Mouse (Mus musculus) CD4-positive, CD25-positive, alpha-beta regulatory T cell, adult 4 months (primary cell): Measurements from ENCODE around the gene Tmem129. TPM values are rescaled to one million over a fixed set of nuclear protein-coding genes. Genes with fewer than 3 reads are reported as not detected.

Experiments
- ATAC-seq: one replicate; pipeline ENCODE4 v1.8.0; 2017
- polyA plus RNA-seq, 2 experiments: library from polyadenylated mRNA; unstranded; fragments of 100-300 nt; shearing (Covaris generic); gene quantifications; one replicate each; pipeline ENCODE4 v1.2.1; 2017

Tmem129 gene
- polyA plus RNA-seq, 2 experiments from 2014 or later, result 33.7 to 42.9 TPM

DNA sequence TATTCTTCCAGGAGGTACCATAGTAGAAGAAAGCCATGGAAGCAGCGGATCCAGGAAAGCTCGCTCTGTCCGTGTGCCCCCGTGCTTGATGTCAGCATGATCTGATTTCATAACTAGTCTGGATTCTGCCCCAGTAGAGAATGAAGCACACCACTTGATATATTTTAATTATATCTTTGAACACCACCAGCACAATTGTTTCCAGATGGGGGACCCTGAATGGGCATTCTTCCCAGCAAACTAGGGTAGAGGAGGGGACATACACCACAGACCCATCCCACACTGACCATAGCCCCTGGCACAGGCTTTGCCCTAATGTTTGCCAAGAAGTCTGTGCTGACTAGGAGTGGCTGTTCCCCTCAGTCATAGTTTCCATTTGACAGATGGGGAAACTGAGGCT, 26.7 kb upstream of the Tmem129 start:
- no peak for ATAC-seq

DNA sequence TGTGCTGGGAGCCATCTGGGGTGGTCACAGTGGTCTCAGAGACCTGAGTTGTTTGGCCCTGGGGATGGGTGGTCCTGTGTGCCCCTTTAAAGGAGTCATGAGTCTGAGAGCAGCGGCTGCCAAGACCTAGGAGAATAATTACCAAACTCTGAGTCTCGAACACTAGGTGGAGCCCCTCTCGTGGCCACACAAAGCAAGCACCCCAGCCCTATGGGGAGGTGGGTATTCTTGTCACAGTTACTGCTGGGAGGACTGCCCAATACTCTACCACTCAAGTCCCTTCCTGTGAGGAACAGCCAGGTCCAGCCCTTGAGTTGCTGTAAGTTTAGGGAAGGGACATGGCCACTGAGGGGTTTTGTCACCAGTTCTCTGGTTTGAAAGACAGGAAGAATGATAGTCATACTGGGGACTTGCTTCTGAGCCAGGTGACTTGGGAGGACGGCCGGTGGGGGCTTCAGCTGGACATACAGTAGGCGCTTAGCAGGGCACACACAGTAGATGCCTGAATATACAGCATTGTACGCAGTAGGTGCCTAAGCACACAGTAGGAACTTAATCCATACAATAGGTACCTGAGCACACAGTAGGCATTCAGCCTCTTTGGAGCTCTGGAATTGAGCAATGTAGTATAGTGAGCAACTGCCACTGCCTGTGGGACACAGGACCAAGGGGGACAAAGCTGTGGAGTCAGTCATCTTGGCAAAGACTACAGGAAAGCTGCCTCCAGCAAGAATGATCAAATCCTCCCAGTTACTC, 25.9 kb upstream of the Tmem129 start:
- no peak for ATAC-seq

DNA sequence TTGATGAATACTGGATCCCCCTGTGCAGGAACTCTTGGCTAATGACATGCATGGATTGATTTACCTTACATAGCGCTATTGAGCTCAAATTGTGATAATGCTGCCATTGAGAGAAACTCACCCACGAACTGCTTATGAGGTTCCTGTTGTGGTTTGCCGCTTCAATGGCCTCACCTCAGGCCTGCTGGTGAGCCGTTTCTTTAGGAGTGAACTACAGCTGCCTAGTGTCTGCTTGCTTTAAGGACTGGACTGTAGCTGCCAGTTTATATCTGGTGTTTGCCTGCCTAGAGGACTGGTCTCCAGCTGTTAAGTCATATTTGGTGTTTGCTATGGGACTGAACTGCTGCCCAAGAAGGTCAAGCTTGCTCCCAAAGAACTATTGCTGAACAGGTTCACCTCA, 24.7 kb upstream of the Tmem129 start:
- no peak for ATAC-seq

DNA sequence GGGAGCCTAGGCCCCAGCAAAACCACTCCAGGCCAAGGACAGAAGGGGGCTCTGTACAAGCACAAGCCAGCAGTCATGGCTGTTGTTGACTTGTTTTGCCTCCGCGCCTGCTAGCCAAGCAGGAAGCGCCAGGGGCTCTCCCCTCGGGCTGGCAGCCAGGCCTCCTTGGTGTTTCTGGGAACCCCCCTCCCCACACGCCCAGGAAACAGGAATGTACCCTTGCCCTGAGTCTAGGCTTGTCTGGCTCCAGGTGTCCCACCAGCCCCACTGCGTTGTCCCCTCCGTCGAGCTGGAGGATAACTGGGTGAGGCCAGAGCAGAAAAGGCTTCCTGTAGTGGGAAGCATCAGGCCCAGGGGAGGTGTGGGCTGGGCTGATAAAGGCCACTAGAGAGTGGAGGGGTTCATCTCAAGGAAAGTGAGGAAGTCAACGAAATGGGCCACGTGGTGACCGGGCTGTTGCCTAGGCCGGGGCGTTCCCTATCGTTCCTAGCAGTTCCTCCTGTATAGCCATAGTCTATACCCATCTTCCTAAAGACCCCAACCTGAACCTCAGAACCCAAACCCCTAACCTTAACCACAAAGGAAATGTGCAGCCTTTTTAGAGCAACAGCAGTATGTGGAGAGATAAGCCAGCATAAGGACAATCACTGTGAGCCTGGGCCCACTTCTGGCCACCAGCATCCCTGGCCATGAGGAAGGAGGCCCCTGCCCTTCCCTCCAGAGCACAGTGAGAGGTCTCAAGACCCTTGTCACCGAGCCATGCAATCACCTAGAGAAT, 23.6 kb upstream of the Tmem129 start:
- ATAC-seq, result peak; percentile 74

DNA sequence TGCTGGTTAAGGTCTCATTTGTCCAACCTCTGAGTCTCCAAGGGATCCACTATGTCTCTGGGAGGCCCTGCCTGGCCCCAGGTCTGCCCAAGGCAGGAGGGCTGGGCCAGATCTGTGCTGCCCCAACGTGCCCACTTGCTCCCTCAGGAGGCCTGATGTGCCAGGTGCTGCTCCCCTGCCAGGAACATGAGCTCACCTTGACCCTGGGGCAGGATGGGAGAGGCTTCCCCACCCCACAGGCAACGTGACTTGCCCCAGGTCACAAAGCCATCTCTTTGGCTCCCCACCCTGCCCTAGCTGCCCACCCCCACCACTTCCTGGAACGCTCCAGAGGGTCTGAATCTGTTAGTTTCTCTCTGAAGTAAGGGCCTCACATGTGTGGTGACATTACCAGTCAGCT, 22.8 kb upstream of the Tmem129 start:
- no peak for ATAC-seq

DNA sequence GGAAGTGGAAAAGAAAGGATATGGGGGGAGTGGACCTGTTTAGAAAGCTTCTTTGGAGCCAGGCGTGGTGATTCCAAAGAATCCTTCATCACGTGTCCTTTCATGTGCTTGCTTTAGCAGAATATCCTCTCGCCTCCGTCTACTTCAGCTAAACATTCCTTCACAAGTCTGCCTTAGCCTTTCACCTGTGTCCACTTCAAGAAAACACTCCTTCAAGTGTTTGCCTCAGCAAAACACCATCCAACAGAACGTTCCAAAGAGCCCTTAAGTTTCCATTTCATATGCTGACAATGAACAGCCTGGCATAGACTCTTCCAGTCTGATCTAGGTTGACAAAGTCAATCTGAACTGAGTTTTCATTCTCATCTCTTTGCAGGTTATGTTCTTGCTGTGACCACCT, 20.0 kb upstream of the Tmem129 start:
- ATAC-seq, result no peak

DNA sequence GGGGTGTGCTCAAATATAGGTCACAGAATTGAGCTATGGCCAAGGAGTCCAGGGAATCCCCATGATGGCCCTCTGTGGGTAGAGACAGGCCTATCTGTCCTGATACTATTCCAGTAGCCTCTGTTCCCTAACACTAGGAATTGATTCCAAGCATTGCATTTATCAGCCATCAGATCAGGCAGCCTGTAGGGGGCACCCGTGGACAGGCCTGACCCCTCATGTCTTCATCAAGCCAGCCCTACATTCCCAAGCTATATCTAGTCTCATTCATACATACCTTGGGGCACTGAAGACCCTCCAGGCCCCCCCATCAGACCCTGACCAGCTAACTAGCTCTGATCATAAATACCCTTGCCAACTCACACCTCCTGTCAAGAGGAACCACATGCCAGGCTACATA, 17.7 kb upstream of the Tmem129 start:
- ATAC-seq, result no peak

DNA sequence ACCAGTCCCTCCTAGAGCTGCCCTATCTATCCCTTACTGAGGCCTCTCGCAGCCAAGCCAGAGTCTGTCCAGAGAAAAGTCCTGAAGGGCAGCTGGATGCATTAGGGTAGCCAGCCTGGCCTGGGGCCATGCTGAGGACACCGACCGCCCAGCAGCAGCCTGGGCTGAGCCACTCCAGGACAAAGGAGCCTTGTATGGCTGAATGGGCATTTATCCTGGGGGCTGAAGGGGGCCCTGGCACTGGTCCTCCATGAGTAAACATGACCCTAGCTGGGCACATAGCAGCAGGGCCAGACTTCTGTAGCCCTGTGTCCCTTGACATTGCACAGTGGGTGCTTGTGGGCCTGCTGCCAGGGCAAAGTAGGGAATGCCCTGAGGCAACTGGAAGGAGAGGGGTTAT, 16.2 kb upstream of the Tmem129 start:
- no peak for ATAC-seq

DNA sequence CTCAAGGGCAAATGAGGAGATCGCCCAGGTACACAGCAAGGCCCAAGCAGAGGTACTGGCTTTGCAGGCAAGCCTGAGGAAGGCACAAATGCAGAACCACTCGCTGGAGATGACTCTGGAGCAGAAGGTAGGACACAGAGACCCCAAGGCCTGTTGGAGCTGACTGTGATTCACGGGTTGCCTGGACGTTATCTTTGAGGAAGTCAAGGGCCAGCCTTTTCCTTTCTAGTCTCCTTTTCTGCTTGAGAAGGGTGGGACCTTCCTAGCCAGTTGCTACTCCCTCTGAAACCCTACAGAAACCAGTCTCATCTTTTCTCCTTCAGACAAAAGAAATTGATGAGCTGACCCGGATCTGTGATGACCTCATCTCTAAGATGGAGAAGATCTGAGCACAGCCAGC, 13.4 kb upstream of the Tmem129 start:
- no peak for ATAC-seq

DNA sequence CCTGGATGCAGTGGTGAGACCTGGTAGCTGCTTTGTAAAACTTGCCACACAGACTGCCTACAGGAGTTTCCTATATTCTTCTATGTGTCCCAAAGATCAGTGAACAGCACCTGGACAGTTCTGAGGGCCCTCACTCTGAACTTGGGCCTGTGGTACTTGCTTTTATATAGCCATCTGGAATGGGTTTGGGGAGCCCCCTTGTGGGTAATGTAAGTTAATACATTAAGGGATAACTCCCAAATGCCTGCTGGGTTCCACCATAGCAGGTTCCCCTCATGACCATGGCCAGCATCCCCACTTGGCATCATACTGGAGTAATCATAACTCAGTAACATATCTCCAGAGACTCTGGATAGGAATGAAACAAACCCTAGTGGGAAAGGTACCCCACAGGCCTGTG, 10.0 kb upstream of the Tmem129 start:
- peak; percentile 57 for ATAC-seq

DNA sequence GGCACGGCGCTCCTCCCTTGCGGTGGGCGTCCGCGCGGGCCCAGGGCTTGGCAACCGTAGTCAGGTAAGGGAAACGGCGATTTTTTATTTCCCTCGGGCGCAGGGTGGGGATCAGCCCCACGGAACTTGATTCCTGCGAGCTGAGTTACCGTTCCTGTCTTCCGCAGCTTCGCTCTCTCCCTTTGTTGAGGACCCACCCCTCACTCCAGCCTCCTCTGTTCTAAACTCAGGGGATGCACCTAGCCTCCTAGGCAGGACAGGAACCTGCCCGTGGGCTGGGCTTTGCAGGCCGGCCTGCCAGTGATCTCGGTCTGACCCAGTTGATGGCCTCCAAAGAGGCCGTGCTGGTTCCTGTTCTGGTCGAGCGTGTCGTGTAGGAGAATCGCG, 441 bp upstream of the Tmem129 start:
- no peak for ATAC-seq

DNA sequence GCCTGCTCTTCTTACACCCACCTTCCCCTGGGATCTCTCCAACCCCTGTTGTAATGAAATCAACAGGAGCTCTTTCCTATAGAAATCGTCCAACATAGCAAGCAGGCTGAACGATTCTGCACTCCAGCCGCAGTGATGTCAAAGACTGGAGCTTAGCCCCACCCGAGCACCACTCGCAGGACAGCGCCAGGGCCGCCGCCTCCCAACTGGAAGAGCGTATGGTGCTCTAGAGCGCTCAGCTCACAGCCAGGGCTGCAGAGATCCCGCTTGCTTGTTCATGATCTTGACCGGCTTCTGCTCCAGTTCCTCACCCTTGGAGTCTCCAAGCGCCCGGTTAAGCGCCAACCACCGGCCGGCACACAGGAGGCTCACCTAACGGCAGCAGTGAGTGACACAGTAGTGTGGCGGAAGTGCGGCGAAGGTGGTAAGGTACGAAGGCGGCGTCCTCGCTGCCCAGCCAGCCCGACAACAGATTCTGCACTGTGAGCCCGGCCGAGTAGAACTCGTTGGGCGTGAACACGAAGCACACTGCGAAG, 897 bp downstream of the Tmem129 start:
- peak; percentile 51 for ATAC-seq

DNA sequence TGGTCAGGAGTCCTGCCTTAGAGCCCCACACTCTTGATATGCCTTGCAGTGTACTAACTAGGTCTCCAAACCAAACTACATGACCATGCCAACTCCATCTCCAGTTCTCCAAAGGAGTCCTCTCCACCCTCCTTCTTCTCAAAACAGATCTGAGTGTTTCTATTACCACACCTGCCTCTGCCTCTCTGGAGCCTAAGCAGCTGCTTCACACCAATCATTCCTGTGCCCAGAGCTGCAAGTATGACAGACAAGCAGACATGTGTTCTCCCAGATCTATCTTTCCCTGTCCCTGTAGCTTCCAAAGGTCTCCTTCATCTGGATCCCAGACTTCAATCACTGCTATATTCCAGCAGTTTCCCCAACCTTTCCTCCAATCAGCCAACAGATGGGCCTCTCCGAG, 1.5 kb downstream of the Tmem129 start:
- no peak for ATAC-seq

DNA sequence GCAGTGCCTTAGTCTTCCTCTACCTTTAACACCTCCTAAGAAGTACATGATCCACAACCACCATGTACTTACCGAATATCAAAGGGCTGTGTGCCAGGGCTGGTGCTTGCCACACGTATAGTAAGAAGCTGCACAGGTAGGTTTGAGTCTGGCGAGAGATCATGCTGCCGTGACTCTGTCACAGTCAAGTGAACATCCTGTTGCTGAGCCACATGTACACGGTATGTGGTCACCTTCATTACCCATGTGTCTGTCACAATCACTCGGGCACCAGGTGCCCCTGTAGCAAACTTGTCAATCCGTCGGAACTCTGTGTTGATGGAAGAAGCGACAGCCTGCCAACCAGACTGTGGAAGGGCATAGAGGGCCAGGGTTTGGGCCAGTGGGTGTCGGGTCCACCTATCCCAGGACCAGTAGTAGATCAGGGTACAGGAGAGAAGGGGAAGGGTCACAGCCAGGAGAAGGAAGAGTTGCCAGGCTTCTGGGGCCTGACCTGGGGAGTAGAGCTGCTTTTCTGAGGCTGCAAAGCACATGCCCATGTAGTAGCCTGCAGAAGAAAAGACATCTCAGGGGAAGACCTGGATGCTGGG, 2.9 kb downstream of the Tmem129 start:
- no peak for ATAC-seq

DNA sequence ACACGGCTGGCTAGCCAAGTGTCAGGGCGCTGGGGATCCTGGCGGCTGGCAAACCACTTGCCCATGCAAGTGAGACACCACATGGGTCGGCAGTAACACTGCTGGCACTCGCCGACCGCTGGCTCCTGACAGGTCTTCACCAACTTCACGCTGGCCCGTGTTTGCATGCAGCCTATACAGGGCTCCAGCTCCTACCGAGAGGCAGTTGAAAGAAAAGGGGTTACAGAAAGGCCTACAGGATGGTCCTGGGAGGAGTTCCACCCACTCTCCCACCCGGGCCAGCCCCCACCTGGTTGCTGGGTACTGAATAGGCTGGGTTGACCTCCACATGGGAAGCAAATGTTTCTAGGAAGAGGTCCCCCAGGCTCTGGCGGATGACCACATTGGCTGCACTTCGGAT, 3.8 kb downstream of the Tmem129 start:
- no peak for ATAC-seq

DNA sequence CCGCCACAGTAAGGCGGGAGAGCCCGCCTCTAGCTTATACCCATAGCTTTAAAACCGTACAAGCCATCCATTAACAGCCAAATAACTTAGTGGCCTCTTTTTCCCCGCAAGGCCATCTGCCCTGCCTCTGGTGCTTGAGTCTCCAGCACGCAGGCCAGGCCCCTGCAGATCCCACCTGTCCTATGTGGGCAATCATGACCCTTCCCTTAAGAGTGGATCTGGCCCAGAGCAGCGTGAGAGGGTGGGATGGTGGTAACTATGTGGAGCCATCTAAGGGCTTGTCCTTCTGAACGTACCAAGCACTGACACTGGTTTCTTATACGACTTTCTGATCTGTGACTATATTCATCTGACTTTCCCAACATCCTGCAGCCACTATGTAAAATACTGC, 5.4 kb downstream of the Tmem129 start:
- ATAC-seq, result no peak

DNA sequence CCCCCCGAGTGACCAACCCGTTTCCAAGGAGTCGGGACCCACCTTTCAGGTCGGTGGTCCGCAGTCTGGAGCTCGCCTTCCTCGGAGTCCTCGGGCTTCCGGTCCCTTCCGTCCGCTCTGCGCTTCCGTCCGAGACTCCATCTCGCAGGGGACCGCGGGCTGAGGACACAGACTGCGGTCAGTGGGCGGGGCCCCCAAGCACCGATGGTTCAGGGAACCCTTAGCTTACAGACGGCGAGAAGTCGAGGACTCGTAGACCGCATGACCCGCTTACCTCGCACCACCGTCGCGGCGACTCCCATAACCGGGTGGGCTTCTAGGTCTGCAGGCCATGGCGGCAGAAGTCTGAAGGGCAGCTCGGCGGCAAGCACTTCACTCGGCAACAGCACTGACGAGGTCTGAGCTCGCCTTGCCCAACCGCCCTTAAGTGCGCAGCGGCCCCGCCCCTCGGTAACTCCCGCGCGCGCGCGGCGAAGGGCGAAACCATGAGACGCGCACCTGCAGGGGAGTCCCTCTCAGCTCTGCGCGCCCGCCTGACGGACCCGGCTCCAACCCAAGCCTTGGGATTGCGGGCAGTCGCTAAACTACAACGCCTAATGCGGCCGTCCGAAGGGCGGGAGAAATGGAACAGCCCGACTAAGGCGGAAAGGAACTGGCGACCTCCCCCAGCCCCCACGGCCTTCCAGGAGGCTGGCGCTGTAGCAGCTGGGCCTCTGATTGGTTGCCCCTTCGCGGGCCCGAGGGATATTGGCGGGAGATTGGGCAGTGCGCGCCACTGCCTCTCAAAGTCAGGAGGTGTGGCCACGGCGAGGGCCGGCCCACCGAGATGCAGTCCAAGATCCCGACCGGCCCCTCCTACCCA, 6.1 kb downstream of the Tmem129 start, which contains the start of gene Slbp:
TSS of gene Slbp (minus strand) at position 654 of the 862 bp plus-strand sequence.
- ATAC-seq, result peak; percentile 84

DNA sequence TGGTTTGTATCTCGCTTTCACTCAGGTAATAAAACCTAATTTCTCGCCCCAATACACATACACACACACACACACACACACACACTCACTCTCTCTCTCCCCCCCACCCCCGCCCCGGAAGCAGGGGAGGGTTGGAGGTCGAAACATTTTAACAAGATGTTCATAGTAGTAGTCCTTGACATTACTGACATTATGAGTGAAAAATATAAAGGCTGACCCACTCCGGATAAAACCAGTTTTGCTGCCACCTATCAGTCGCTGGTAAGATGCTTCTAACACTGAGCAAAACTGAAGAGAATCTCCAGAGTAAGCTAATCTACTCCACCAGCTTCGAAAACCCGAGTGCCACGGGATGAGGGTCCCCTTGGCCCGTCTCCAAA, 6.7 kb downstream of the Tmem129 start:
- peak; percentile 8 for ATAC-seq

DNA sequence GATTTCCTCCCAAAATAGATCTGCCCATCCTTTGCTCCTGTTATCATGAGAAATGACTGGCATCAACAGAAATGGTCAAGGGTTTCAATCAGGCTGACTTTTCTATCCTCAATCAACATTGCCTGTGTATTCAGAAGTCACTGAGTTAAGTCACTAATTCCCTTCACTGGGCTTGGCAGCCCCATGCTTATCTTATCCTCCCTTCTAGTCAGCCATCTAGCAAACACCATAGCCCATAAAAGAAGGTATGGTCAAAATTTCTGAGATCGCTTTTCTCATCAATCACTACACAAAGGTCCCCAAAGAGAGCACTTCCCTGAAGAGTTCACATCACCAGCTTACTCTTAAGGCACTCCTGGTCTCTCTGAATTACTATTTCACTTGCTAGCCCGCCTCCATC, 7.2 kb downstream of the Tmem129 start:
- ATAC-seq, result no peak

DNA sequence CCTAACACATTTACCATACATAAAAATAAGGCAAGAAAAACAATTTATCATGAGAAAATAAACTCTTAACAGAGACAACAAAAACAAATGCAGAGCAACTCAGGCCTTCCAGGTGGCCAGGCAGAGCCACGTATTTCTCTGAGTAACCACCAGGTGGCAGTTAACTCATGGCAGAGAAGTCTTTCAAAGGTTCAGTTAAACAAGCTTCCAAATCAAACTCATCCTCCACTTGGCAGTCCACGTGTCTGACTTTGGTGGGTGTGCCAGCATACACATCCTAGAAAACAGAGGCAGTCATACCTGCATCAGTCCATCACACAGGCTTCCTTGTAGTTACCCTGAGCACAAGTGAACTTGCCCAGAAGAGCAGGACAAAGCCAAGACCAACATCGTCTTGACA, 17.6 kb downstream of the Tmem129 start:
- peak; percentile 88 for ATAC-seq

DNA sequence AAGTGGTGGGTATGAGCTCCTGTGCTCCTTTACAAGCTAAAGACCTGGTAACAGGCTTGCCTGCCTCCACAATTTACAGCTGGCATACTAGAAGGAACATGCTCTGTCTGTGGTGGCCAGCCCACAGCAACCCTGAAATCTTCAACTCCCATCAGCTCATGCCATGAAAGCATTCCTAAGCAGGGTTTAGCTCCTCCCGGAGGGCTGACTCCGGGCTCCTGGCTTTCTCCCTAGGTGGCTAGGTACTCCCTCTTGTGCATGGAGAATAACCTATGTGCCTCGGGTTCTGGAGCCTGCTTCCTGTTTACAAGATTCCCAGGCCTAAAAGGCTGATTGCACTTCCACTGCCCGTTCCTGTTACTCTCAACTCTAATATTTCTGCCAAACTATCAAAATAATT, 19.4 kb downstream of the Tmem129 start:
- ATAC-seq, result no peak

DNA sequence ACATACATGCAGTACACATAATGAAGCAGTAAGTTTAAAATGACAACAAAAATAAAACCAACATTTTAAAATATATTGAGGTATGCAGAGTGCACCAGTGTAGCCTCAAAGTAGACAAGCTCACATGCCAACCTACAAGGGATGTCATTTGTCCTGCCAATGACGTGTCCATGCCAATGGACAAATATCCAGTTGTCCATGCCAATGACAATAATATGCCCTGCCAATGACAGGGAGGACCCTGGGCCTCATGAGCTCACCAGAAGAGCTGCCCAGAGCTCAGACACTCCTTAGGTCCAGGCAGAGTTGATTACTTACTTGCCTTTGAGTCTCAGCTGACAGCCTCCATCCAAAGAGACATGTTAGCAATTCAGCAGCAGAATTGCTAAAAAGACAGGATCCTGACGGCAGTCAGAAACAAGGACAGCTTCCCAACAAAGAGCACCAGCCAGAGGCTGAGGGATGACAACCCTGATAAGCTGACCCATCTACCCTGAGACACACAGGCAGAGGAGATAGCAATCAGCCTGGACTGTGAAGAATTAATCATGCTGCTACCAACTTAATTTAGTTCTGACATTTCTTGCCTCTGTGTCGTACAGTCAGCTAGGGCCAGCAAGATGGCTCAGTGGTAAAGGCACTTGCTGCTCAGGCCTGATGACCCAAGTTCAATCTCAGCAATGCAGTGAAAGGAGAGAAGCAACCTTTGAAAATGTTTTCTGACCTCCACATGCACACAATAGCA, 20.4 kb downstream of the Tmem129 start:
- ATAC-seq, result no peak
